Mouse (Mus musculus) retina, postnatal 7 days (tissue): ENCODE measurements around the gene Gng4.
A peak's percentile ranks its signal among the peaks of the same experiment; 100 is the strongest.

ENCODE experiments used
- DNase-seq: peaks from one replicate; pipeline ENCODE4 v3.0.0-alpha.2; 2012; ENCODE audit warnings: low read depth, low spot score

The Gng4 gene

DNA sequence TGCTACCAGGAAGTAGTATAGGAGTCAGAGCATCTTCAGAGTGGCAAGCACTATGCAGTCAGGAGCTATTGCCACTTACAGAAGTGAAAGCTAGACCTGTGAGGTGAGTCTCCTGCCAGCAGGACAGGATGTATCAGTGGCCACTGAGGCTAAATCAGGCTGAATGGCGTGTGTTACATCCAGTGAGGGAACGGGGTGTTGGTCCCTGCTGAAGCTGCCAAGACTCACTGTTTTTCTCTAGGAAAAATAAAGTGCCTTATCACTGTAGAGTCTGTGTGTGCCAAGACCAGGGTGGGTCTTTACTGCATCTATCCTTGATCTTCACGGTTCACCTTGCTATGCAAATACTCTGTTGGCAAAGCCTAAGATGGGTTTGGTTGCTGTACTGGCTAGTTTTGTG lies 34.8 kb downstream of the Gng4 start:
- no peak for DNase-seq

DNA sequence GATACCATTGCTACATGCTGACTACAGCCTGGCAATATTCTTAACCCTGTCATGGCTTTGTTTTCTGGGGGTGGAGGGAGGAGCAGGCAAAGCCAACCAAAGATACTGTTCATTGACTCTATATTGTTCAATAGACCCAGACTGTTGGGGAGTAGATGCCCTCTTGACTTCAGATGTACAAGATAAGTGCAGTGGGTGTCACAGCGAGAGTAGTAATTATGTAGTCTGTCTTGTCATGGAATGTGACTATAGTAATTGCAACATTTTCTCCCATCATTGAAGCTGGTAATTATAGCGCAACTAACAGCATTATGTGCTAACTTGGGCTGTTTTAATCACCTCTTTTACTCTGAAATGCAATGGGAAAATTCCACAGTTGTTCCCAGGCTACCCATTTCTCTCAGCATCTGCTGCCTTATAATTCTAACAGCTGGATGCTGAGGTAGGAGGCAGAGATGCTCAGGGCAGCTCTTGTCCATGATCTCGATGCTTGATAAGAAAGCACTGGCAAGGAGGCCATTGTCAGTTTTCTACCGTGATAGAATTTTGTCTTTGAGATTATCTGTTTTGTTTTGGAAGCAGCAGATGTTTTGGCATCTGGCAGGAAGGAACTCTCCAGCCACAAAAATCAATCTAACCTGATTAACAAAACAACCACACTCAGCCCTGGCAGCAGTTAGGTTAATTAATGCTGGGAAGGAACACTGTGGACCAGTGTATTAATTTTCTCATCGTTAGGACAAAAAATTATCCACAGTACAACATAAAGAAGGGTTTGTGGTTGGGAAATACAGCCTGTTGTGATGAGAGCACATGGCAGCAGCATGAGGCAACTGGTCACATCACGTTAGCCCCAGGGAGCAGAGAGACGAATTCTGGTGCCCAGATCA lies 36.6 kb downstream of the Gng4 start:
- DNase-seq: no peak

DNA sequence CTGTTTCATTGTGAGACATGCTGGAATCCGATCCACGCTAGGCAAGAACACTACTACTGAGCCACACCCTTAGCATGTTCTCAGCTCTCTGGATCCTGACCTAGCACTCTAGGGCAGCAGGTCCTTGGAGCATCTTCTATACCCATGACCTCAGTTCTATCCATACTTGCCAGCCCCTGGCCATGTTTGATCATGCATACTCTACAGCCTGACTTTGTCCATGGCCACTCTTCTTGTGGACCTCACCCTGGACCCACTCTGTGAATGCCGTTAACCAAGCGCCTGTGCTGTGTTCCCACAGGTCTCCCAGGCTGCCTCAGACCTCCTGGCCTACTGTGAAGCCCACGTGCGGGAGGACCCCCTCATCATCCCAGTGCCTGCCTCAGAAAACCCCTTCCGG lies 41.1 kb downstream of the Gng4 start:
- no peak for DNase-seq

DNA sequence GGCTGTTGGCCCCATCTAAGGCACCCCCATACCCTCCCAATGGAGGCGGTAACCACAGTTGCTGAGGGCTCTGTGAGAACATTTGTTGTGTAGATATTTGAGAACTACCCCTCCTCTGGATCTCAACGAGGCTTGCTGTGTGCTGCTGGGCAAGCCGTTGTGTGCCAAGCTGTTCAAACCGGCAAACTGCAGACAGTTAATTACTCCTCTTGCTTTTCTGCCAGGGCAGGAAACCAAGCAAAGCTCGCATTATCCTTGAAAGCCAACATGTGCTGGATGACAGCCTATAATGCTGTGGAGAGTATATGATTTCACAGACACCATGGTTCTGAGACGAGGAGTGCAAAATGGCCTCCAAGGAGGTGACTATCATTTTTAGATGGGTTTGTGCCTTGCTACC lies 42.7 kb downstream of the Gng4 start:
- no peak for DNase-seq

DNA sequence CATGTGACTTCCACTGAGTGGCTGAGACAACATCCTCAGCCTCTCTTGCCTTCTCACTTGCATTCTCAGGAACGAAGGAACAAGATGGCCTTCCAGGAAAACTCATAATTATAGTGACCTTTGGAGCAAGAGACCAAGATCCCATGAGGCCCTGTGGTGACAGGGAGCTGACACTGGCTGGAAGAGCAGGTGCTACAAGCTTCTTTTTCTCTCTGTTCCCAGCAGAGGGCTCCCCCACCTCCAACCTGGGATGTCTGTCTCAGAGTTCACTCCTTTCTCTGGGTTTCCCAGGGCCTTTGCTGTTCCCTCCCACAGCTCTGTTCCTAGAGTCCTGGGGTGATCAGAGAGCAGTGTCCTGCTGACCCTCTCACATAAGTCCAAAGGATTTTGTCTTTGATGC lies 44.3 kb downstream of the Gng4 start:
- DNase-seq: no peak

DNA sequence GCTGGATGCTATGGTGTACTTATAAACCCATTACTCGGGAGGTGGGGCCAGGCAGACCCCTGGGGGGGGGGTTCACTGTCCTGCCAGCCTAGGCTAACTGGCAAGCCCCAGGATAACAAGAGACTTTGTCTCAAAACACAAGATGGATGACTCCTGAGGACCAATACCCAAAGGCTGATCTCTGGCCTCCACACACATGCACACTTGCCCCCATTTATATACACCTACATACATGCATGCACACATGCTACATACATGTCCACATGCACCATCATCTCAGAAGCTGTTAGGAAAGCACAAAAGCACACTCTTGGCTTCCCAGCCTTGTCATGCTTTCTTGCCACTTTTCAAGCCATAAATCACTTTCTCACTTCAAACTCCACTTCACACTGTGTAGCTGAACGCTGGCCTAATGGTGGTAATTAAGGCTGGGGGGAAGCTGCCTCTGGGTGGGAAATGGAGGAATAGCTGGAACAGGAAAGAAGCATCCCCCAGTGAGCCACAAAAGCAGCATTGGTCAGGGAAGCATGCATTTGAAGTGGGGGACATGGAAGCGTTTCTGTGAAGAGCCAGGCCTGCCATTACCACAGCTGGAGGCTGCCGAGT lies 46.7 kb downstream of the Gng4 start:
- no peak for DNase-seq

DNA sequence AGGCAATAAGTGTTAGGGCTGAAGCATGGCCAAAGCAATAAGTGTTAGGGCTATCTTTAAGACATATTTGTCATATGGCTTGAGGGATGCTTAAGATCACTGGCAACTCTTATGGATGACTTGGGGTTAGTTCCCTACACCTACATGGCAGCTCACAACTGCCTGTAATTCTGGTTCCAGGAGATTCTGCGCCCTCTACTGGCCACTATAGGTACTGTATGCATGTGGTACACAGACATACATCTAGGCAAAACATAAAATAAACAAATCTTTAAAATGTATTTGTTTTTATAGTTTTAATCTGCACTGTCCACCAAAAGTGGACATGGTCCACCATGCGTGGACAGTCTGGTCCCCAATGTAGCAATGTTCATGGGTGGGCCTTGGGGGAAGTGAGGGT lies 51.3 kb downstream of the Gng4 start:
- DNase-seq: no peak

DNA sequence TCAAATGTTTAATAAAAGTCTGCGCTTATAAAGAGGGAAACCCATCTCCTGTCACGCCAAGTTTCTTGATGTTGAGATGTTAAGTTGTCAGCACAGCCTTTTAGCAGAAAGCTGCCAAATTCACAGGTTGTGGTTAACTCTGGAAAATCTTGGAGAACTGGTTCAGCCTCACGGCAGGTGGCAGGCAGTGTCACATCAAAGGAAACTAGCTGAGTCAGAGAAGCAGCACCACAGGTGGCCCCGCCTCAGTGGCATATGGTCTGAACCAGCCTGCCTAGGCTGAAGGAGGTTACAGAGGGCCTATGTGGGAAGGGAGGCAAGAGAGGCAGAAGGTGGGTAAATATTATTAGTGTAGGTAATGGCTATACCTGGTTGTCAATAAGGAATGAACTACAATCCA lies 61.2 kb downstream of the Gng4 start:
- DNase-seq: no peak

DNA sequence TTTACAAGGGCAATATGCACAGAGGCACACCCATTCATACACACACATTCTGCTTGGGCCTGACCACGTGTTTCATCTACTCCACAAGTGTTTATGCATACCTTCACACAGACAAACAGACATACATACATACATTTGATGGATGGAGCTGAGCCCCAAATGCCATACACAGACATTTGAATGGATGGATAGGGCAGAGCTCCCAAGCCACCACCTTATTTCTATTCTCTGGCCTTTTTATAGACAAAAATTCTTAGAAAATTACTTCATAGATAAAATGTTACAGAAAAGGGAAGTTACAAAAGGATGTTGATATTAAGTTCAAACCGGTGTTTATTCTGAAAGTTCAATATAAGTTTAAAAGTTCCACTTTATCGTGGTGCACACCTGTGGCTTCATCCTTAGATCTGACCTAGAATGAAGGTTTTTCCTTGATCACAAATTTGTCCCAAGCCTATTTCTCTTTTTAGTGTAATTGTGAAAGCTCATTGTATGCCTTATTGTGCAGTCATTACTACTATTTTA lies 63.3 kb downstream of the Gng4 start:
- no peak for DNase-seq

DNA sequence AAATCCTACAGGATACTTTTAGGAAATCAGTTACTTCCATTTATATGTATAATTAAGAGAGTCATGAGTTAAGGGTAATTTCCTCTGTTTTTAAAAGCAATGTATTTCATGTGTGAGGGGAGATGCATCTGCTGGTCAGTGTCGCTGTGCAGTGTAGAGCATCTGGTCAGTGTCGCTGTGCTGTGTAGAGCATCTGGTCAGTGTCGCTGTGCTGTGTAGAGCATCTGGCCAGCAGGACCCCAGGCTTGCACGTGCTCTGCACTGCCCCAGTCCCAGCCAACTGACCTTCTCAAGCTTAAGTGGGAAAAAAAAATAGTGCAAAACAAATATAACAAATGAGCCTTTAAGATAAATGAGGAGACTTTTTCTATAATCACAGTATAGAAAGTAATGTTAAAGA lies 73.3 kb downstream of the Gng4 start:
- no peak for DNase-seq

DNA sequence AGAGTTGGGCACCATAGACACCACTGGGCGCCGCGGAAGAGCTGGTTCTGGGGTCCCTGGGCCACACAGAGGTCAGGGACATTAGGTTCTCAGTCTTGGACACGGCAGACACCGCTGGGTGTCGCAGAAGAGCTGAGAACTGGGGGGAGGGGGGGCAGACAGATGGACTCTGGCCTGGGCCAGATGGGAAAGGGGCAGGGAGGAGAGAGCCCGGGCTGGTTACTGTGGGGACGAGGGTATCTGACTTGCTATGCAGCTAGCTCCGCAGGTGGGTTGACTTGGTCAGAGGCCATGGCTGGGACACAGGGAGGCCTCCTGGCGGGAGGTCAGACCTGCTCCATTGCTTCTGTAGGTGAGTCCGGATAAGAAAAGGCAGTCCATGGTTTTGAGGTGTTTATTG lies 78.5 kb downstream of the Gng4 start:
- no peak for DNase-seq

DNA sequence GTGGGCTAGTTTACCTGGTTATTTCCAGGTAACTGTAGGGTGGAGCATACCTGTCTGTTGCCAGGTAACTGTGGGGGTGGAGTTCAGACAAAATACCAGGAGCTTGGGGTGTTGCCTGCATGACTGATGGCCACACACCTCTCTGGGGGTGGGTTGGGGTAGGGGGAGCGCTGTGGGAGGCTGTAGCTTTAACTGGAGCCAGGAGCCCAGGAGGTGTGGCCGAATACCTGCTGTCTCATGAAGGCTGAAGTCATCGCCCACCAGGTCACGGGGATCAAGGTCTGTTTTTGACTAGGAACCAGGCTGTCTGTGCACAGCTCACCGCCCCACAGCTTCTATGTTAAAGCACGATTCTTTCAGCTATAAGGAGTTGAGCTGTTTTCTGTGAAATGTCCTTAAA lies 79.1 kb downstream of the Gng4 start:
- no peak for DNase-seq

DNA sequence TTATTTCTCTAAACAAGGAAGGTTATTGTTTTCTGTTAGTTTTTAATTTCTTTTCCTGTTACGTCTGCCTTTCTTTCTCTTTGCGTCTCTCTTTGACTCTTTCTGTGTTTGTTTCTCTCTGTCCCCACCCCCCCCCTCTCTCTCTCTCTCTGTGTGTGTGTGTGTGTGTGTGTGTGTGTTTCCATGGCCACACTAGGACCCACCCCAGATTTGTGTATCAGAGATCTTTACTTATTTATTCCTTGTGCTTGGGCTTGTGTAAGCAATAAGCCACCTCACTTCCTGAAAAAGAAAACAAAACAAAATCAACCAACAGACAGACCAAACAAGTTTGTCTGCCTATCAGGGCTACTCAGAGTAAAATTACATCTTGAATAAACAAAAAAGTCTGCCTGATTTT lies 82.5 kb downstream of the Gng4 start:
- no peak for DNase-seq

DNA sequence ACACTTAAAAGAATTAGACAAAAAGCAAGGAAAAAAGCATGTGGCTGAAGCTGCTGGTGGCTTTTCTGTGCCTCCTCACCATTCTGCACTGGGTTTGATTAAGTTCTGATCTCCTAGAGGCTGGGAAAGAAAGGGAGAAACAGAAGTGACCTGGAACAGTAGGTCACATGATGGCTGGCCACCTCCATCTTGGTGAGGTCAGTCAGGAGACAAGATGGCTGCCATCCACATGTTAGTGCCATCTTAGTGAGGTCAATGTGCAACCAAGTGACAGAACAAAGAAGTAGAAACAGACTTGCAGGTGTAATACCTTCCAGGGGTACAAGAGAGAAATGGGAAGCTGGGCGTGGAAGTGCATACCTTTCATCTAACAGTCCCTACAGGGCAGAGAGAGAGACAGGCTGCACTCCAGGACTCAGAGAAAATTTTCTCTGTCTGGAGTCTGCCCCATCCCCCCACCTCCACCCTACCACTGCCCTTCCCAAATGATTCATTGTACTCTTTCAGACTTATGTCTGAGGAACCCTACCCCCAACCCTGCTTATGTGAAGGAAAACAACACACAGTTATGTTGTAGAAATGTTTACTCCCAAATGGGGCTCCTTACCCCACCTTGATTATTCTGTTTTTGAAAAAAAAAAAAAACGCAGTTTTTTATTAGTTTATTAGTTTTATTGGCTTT lies 83.4 kb downstream of the Gng4 start:
- DNase-seq: no peak

DNA sequence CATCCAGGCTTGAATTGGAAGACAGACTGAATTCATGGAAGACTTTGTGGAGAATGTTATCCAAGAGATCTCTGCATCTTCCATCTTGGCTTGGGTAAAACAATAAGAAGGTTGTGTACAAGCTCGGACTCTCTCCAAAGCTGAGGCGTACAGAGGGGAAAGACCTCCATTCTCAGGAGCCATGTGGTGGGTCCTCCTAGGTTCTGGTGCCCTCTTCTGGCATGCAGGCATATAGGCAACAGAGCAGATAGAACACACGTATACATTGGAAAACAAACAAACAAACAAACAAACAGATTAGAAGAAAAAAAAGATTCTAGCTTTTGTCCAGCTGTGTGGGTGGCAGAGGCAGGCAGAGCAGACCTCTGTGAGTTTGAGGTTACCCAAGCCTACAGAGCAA lies 84.1 kb downstream of the Gng4 start:
- DNase-seq: peak; percentile 42
